Mouse (Mus musculus): ENCODE results near the gene Pih1d3. TPM values are rescaled to one million over a fixed set of nuclear protein-coding genes. Genes with fewer than 3 reads are reported as not detected.

Gene Pih1d3
- not detected for total RNA-seq (2021)
- long read RNA-seq, experiment 1 = 0 reads
- long read RNA-seq, experiment 2 = 0 reads

DNA sequence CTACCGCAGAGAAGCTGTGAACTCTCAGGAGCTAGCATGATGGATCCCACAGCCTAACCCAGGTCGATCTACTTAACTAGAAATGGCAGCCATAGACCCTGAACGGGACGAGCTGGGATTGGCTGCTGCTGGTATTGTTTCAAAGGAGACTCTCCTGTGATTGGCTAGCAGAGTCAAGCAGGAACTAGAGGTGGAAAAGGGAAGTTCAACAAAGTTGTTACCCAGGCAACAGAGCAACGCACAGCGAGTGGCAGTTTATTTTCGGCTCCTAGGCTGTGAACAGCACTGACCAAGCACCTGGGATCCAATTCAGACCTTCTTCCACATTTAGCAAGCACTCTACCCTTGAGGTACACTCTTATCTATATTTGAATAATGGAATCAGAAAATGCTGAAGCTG lies at the start of gene Pih1d3, which contains the start of gene 4931428L18Rik:
Gene Pih1d3, plus strand, starts transcription at position 275 of the 400 bp plus-strand sequence.
Gene 4931428L18Rik, minus strand, starts transcription at position 121 of the 400 bp plus-strand sequence.
- TF ChIP-seq CTCF (IDR thresholded peaks at IDR 0.05) = no peak
- intact Hi-C loops (cut with DNase I) = no loop called here
- Histone ChIP-seq H3K4me3 (no peak within 1 kb of the TSS), H3K27ac (no peak within 1 kb of the TSS)
- DNase-seq (ENCODE audit: extremely low spot score in 1 of 2, low spot score in 2 of 2) = no peak

DNA sequence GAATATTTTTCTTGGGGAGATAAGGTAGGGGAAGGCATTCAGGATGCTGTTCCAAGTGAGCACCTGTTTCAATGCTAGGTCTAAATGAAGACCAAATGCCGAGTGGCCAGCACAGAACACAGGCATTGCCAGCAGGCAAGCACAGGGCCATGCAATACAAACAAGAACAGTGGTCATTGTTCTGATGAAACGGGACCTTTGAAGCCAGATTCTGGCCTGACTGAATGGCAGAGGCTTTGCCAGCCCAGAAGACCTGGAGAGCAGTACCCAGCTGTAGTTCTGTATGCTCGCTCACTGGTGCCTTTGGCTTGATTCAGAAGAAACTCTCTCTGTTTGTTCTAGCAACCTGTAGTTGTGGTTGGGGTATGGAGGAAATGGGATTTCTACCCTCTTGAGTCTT lies 47.2 kb upstream of the Pih1d3 start:
- DNase-seq (ENCODE audit: extremely low spot score in 1 of 2, low spot score in 2 of 2) = no peak

DNA sequence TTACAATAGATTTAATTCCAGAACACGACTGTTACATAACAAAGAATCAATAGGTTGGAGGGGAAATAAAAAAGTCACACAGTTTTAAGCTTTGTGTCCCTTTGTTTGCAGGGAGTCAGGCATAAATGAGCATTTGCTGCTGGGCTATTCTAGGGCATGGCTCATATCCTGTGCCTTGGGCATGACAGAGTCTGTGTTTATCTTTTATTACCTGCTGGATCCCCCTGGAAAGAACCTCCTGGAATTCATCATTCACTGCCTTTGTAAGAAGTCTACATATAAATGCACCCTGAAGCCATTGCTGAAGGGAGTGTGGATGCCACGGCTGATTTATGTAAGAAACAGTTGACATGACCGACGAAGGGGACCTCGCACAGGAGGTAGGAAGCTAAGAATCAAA lies 46.5 kb upstream of the Pih1d3 start, which contains the start of gene Lgsn:
Gene Lgsn, plus strand, starts transcription at position 301 of the 400 bp plus-strand sequence.
- DNase-seq (ENCODE audit: extremely low spot score in 1 of 2, low spot score in 2 of 2) = no peak
- Histone ChIP-seq H3K27ac (no peak within 1 kb of the TSS), H3K4me3 (no peak within 1 kb of the TSS)
- intact Hi-C loops (cut with DNase I) = no loop called here
- no peak for TF ChIP-seq CTCF (IDR thresholded peaks at IDR 0.05)

More for the DNA sequence above, 47.2 kb upstream of the Pih1d3 start:
- H3K4me3 ChIP-seq = no peak overlapping the region
- intact Hi-C loops (cut with DNase I) = no loop called here
- no peak overlapping the region for H3K27ac ChIP-seq
- no peak for TF ChIP-seq CTCF (IDR thresholded peaks at IDR 0.05)

DNA sequence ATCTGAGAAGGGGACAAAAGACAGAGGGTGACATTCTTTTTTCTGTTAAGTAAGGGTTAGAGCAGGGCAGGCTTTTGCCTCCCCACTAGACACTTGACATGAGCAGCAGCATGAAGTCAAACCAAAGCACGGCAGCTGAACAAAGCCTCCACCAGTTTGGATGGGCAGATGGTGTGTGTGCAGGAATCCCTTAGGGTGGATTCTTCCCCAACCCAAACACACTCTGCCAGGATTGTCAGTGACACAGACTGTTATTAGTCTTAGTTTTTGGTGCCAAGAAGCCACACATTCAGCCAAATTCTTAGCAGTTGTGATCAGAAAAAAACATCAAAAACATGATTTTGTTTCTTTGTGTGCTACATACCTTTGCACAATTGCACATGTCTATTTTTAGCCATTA lies 44.4 kb upstream of the Pih1d3 start:
- DNase-seq (ENCODE audit: extremely low spot score in 1 of 2, low spot score in 2 of 2) = no peak

DNA sequence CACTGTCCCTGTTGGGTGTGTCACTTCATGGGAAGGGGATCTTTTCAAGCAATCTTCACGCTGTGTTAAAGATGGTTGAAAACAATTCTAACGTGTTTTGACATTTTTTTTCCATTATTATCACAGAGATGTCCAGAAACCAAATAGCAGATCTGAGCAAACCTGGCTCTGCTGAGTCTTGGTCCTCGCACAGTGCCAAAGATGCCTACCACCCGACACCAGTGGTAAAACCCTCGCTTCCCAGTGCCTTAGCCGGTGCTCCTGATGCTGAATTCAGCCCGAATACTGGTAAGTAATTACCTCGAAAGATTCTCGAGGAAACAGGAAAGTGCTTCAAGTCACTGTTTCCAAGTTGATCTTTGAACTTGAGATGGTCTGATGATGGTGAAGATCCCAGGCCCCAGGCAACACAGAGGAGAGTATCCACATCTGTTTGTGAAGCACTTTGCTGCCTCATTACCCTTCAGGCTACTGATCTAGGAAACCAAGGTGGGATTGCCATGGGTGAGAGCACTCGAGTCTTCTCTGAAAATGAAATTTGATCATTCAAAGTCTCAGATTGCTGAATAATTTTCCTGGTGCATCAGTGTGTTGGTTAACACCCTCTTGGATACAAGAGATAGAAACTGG lies 32.3 kb upstream of the Pih1d3 start:
- no peak for DNase-seq (ENCODE audit: extremely low spot score in 1 of 2, low spot score in 2 of 2)
- no peak for TF ChIP-seq CTCF (IDR thresholded peaks at IDR 0.05)
- Histone ChIP-seq H3K27ac (no peak overlapping the region), H3K4me3 (no peak overlapping the region)
- intact Hi-C loops (cut with DNase I) = no loop called here

More for the DNA sequence above, 44.4 kb upstream of the Pih1d3 start:
- Histone ChIP-seq H3K4me3 (no peak overlapping the region), H3K27ac (no peak overlapping the region)
- intact Hi-C loops (cut with DNase I) = no loop called here
- no peak for TF ChIP-seq CTCF (IDR thresholded peaks at IDR 0.05)

DNA sequence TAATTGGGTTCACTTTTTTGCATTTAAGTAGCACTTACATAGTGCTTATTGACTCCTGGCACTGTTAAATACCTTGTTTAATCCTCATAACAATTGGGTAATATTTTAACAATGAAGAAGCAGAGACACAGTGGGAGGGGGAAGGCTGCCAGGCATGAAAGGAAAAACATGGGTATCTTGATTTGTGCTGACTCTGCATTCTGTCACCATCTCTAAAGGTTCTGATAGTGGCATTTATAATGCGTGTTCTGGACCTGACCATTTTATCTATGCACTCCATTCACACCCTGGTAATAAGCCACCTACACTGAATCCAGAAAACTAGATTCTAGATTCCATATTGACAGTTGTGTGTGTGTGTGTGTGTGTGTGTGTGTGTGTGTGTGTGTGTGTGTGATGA lies 27.0 kb upstream of the Pih1d3 start:
- Histone ChIP-seq H3K27ac (no peak overlapping the region), H3K4me3 (no peak overlapping the region)
- intact Hi-C loops (cut with DNase I) = no loop called here
- DNase-seq (ENCODE audit: extremely low spot score in 1 of 2, low spot score in 2 of 2) = no peak
- TF ChIP-seq CTCF (IDR thresholded peaks at IDR 0.05) = no peak

DNA sequence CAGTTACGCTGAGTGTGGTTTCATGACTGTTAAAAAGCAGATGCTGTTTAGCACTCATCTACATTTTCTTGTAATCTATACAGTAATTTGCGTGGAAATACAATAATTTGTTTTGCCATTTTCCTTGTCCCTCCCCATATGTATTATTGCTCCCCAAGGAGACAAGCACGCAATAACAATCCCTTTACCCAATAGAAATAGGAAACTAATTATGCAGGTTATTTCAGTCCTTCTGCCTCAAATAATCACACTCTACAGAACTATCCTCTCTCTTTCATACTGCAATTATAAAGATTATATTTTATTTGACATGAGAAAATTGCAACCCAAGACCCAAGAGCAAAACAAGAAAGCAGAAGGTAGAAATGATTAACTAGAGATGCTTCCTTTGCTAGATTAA lies 25.7 kb upstream of the Pih1d3 start:
- no peak for DNase-seq (ENCODE audit: extremely low spot score in 1 of 2, low spot score in 2 of 2)
- Histone ChIP-seq H3K4me3 (no peak overlapping the region), H3K27ac (no peak overlapping the region)
- TF ChIP-seq CTCF (IDR thresholded peaks at IDR 0.05) = no peak
- intact Hi-C loops (cut with DNase I) = no loop called here

DNA sequence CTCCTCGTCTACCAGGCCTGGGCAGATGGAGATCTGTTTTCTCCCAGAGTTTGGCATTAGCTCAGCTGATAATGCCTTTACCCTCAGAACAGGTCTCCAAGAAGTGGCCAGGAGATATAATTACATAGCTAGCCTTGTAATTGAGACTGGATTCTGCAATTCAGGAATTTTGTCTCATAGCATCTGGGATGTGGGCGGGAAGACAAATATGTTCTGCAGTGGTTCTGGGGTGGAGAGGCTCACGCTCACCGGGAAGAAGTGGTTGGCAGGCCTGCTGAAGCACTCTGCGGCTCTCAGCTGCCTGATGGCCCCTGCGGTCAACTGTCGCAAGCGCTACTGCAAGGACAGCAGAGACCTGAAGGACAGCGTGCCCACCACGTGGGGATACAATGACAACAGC lies 18.9 kb upstream of the Pih1d3 start:
- no peak overlapping the region for H3K27ac ChIP-seq
- no peak overlapping the region for H3K4me3 ChIP-seq
- intact Hi-C loops (cut with DNase I) = no loop called here
- no peak for TF ChIP-seq CTCF (IDR thresholded peaks at IDR 0.05)
- DNase-seq (ENCODE audit: extremely low spot score in 1 of 2, low spot score in 2 of 2) = peak; percentile 10 to 32

DNA sequence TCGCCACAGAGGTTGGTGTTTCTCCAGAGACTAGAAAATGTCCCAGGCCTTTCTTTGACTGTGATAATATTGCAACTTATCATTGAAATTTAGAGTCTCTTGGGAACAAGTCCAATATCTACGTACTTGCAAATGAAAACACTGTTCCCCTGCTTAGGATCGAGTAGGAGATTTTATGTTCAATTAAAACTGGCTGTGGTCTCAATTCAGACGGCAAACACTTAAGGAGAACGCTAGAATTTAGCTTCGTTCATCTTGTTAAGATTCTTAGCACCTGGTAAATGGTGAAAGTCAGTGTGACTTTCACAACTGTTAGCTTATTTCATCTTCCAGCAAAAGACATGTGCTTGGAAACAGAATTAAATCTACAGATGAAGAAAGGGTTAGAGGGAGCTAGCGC lies 17.3 kb upstream of the Pih1d3 start:
- TF ChIP-seq CTCF (IDR thresholded peaks at IDR 0.05) = no peak
- DNase-seq (ENCODE audit: extremely low spot score in 1 of 2, low spot score in 2 of 2) = no peak
- no peak overlapping the region for H3K27ac ChIP-seq
- H3K4me3 ChIP-seq = no peak overlapping the region
- intact Hi-C loops (cut with DNase I) = no loop called here

DNA sequence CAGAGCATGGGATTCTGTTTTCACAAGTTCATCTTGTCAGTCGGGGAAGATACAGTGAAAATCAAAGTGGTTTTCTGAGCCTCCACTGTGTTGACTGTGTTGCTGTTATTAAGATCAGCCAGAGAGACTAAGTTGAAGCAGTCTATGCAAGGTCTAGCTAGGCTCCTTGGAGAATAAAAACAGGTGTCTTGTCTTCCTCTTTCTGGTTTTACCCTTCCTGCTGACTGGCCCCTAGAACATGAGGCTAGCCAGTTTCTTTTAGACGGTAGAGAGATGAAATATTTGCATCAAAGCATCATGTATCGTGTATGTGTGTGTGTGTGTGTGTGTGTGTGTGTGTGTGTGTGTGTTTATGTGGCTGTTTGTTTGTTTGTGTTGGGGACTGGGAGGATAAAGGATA lies 16.9 kb upstream of the Pih1d3 start:
- DNase-seq (ENCODE audit: extremely low spot score in 1 of 2, low spot score in 2 of 2) = no peak
- intact Hi-C loops (cut with DNase I) = no loop called here
- Histone ChIP-seq H3K4me3 (no peak overlapping the region), H3K27ac (no peak overlapping the region)
- TF ChIP-seq CTCF (IDR thresholded peaks at IDR 0.05) = no peak

DNA sequence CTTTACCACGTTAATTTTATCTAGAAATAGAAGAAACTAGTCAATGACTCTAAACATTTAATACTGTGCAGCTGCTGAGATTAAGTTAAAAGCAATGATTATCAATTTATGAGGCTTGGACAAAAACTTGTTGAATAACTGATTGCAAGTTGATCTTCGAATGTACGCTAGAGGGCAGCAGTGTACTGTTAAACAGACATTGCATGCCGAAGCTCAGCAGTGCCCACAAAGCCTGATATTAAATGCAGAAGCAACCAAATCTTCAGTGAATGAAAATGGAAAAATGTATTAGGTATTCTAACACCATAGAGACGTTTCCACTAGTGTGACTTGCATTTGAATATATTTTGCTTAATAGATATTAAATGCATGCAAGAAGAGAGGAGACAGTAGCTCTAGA lies 12.5 kb upstream of the Pih1d3 start:
- H3K4me3 ChIP-seq = no peak overlapping the region
- H3K27ac ChIP-seq = no peak overlapping the region
- intact Hi-C loops (cut with DNase I) = loop anchor here (1.0 kb wide), 1 partner anchor 126 kb away; no protein-coding TSS in a partner anchor
- peak; percentile 85 for TF ChIP-seq CTCF (IDR thresholded peaks at IDR 0.05)
- DNase-seq (ENCODE audit: extremely low spot score in 1 of 2, low spot score in 2 of 2) = peak; percentile 43 to 54

DNA sequence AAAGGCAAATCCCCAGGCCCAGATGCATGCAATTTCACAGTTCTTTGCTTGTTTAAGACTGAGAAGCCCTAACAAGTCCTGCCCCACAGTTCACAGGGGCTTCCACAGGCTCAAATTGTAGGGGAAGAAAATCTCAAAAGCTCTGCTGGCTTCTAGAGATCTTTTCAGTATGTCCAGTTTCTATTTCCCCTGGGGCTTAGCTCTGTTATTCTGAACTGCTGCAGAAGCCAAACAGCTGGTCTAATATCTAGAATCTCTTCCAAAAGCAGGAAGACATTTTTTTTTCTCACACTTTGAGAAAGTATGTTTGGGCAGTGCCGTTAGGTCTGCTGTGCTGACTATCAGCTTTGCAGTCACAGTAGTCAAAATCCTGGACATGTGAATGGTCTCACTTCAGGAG lies 7.8 kb upstream of the Pih1d3 start:
- TF ChIP-seq CTCF (IDR thresholded peaks at IDR 0.05) = no peak
- Histone ChIP-seq H3K27ac (no peak overlapping the region), H3K4me3 (no peak overlapping the region)
- intact Hi-C loops (cut with DNase I) = no loop called here
- no peak for DNase-seq (ENCODE audit: extremely low spot score in 1 of 2, low spot score in 2 of 2)

DNA sequence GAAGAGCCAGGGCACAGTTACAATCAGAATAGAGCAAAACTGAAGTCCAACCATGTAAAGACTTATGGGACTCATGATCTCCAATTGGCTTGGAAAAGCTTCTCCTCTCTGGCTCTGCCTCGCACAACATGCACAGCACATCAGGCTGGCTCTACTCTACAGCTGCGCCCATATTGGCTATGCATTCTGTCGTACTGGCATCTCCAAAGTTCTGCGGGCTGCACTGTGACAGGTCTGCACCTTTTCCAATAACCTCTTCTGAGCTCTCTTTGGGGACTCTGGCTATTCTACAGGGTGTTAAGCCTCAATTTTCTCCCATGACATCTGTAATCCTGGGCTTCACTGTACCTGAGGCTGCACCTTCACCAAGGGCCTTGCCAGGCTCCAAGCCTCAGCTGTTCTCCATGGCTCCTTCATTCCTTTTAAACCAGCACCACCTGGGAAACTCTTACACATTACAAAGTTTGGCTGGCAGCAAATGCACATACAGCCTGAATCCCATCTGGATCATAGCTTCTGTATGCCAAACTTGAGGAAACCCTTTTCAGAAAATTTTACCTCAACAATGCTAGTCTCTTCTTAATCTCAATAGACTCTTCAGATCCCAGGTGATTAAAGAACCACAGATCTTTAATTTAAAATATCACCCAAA lies 1.9 kb upstream of the Pih1d3 start:
- no peak overlapping the region for H3K4me3 ChIP-seq
- no peak for TF ChIP-seq CTCF (IDR thresholded peaks at IDR 0.05)
- intact Hi-C loops (cut with DNase I) = no loop called here
- no peak overlapping the region for H3K27ac ChIP-seq
- no peak for DNase-seq (ENCODE audit: extremely low spot score in 1 of 2, low spot score in 2 of 2)
